Mouse (Mus musculus): ENCODE results near the gene Bpifa1.
A peak's percentile ranks its signal among the peaks of the same experiment; 100 is the strongest.
"Not testable (repeated sequence)": the region's sequence is repeated elsewhere in the genome, so short reads cannot be mapped to it uniquely, and the experiment has no call there.

The Bpifa1 gene

GRCm38 (mm10) chr2:154142580-154142979 is at the start of gene Bpifa1:
Gene Bpifa1 (plus strand): TSS chr2:154142880.
- no peak for ATAC-seq (ENCODE audit: low TSS enrichment)

GRCm38 (mm10) chr2:154097734-154098133 is 44.9 kb upstream of the Bpifa1 start:
- no peak for ATAC-seq (ENCODE audit: low TSS enrichment)

GRCm38 (mm10) chr2:154117381-154117780 is 25.3 kb upstream of the Bpifa1 start:
- ATAC-seq (ENCODE audit: low TSS enrichment) = no peak

- ATAC-seq (ENCODE audit: low TSS enrichment) = no peak
Observed at GRCm38 (mm10) chr2:154130120-154130519, 12.6 kb upstream of the Bpifa1 start, which contains the start of gene Bpifa3. Gene Bpifa3 (plus strand): TSS chr2:154130336.

- ATAC-seq (ENCODE audit: low TSS enrichment) = no peak
Observed at GRCm38 (mm10) chr2:154143735-154144134, 1.1 kb downstream of the Bpifa1 start.

- no peak for ATAC-seq (ENCODE audit: low TSS enrichment)
Observed at GRCm38 (mm10) chr2:154147496-154147895, 4.8 kb downstream of the Bpifa1 start.

- peak; percentile 69 for ATAC-seq (ENCODE audit: low TSS enrichment)
Observed at GRCm38 (mm10) chr2:154158433-154158832, 15.8 kb downstream of the Bpifa1 start.

- no peak for ATAC-seq (ENCODE audit: low TSS enrichment)
Observed at GRCm38 (mm10) chr2:154162307-154162706, 19.6 kb downstream of the Bpifa1 start, which contains the start of gene Bpifa5. Gene Bpifa5 (plus strand): TSS chr2:154162607.

GRCm38 (mm10) chr2:154163306-154163705 is 20.6 kb downstream of the Bpifa1 start:
- ATAC-seq (ENCODE audit: low TSS enrichment) = peak; percentile 34; the same call in 1 of the 2 replicates

GRCm38 (mm10) chr2:154169172-154169571 is 26.5 kb downstream of the Bpifa1 start:
- ATAC-seq (ENCODE audit: low TSS enrichment) = no peak

GRCm38 (mm10) chr2:154171621-154172020 is 28.9 kb downstream of the Bpifa1 start:
- no peak for ATAC-seq (ENCODE audit: low TSS enrichment)

GRCm38 (mm10) chr2:154173313-154173712 is 30.6 kb downstream of the Bpifa1 start:
- ATAC-seq (ENCODE audit: low TSS enrichment) = peak; percentile 59; the same call in 1 of the 2 replicates

GRCm38 (mm10) chr2:154181900-154182299 is 39.2 kb downstream of the Bpifa1 start:
- not testable (repeated sequence) for ATAC-seq (ENCODE audit: low TSS enrichment)

GRCm38 (mm10) chr2:154183061-154183460 is 40.4 kb downstream of the Bpifa1 start:
- peak; percentile 86 for ATAC-seq (ENCODE audit: low TSS enrichment)

GRCm38 (mm10) chr2:154185319-154185718 is 42.6 kb downstream of the Bpifa1 start:
- ATAC-seq (ENCODE audit: low TSS enrichment) = no peak

GRCm38 (mm10) chr2:154185748-154186147 is 43.1 kb downstream of the Bpifa1 start:
- peak; percentile 80 for ATAC-seq (ENCODE audit: low TSS enrichment)

GRCm38 (mm10) chr2:154187468-154187867 is 44.8 kb downstream of the Bpifa1 start:
- no peak for ATAC-seq (ENCODE audit: low TSS enrichment)

- ATAC-seq (ENCODE audit: low TSS enrichment) = no peak
Observed at GRCm38 (mm10) chr2:154189877-154190434, 47.3 kb downstream of the Bpifa1 start.

GRCm38 (mm10) chr2:154190546-154191258 is 48.0 kb downstream of the Bpifa1 start, which contains the start of gene Bpifb1:
Gene Bpifb1 (plus strand): TSS chr2:154190818.
- no peak for ATAC-seq (ENCODE audit: low TSS enrichment)

GRCm38 (mm10) chr2:154192141-154192540 is 49.5 kb downstream of the Bpifa1 start:
- no peak for ATAC-seq (ENCODE audit: low TSS enrichment)

GRCm38 (mm10) chr2:154193071-154193470 is 50.4 kb downstream of the Bpifa1 start:
- ATAC-seq (ENCODE audit: low TSS enrichment) = no peak

GRCm38 (mm10) chr2:154193994-154194504 is 51.4 kb downstream of the Bpifa1 start:
- ATAC-seq (ENCODE audit: low TSS enrichment) = no peak

- ATAC-seq (ENCODE audit: low TSS enrichment) = no peak
Observed at GRCm38 (mm10) chr2:154197036-154197435, 54.4 kb downstream of the Bpifa1 start.

Data from frontal cortex, adult (tissue).